Mouse (Mus musculus) erythroid progenitor cell, adult 5-6 weeks (primary cell): ENCODE data around the gene Stk24. TPM values are rescaled to one million over a fixed set of nuclear protein-coding genes. Genes with fewer than 3 reads are reported as not detected.

Experiments
- ATAC-seq: replicated peaks from 2 replicates; pipeline ENCODE4 v1.8.0; 2016; ENCODE audit warnings: moderate number of reproducible peaks, mild to moderate bottlenecking, moderate TSS enrichment, inconsistent platforms; ENCODE audit not compliant: poor library complexity, low FRiP score, severe bottlenecking
- total RNA-seq, 2 experiments: library from RNA; stranded (forward) in 1 of 2; stranded (reverse) in 1 of 2; fragments of 150-400 nt in 1 of 2; fragments of 186-747, 209-891 nt in 1 of 2; gene quantifications; 2 replicates each; pipeline versions ENCODE4 v1.2.3 to v1.2.4; 2015 to 2017; ENCODE audit warnings: low replicate concordance in 2 of 2

The Stk24 gene
- total RNA-seq, 2 experiments from 2014 or later = 62.0 to 101 TPM

- ATAC-seq = no peak
Measured at GRCm38 (mm10) chr14:121280601-121281335, 99.0 kb downstream of the Stk24 start.

GRCm38 (mm10) chr14:121279106-121279505, 100.7 kb downstream of the Stk24 start:
- peak; percentile 57 for ATAC-seq

- ATAC-seq = no peak
Measured at GRCm38 (mm10) chr14:121276016-121276415, 103.8 kb downstream of the Stk24 start.

GRCm38 (mm10) chr14:121274985-121275384, 104.8 kb downstream of the Stk24 start:
- no peak for ATAC-seq

- no peak for ATAC-seq
Measured at GRCm38 (mm10) chr14:121270490-121270889, 109.3 kb downstream of the Stk24 start.

GRCm38 (mm10) chr14:121267801-121268200, 112.0 kb downstream of the Stk24 start:
- no peak for ATAC-seq

- ATAC-seq = no peak
Measured at GRCm38 (mm10) chr14:121264453-121264852, 115.4 kb downstream of the Stk24 start.

- ATAC-seq = no peak
Measured at GRCm38 (mm10) chr14:121263912-121264311, 115.9 kb downstream of the Stk24 start.

- no peak for ATAC-seq
Measured at GRCm38 (mm10) chr14:121262606-121263005, 117.2 kb downstream of the Stk24 start.

GRCm38 (mm10) chr14:121261229-121261879, 118.5 kb downstream of the Stk24 start:
- no peak for ATAC-seq

GRCm38 (mm10) chr14:121259789-121260188, 120.0 kb downstream of the Stk24 start:
- ATAC-seq = 0 out of 2 replicates have a peak, but pooled peaks have one; percentile 12

GRCm38 (mm10) chr14:121259332-121259731, 120.5 kb downstream of the Stk24 start:
- ATAC-seq = no peak

GRCm38 (mm10) chr14:121256896-121257295, 122.9 kb downstream of the Stk24 start:
- ATAC-seq = no peak

- no peak for ATAC-seq
Measured at GRCm38 (mm10) chr14:121255469-121255868, 124.3 kb downstream of the Stk24 start.

GRCm38 (mm10) chr14:121254869-121255268, 124.9 kb downstream of the Stk24 start:
- no peak for ATAC-seq

GRCm38 (mm10) chr14:121252542-121252941, 127.3 kb downstream of the Stk24 start:
- no peak for ATAC-seq

- ATAC-seq = no peak
Measured at GRCm38 (mm10) chr14:121251708-121252107, 128.1 kb downstream of the Stk24 start.

- ATAC-seq = no peak
Measured at GRCm38 (mm10) chr14:121251099-121251498, 128.7 kb downstream of the Stk24 start.

GRCm38 (mm10) chr14:121248346-121248745, 131.5 kb downstream of the Stk24 start:
- ATAC-seq = no peak

- ATAC-seq = no peak
Measured at GRCm38 (mm10) chr14:121247287-121247686, 132.5 kb downstream of the Stk24 start.

- ATAC-seq = no peak
Measured at GRCm38 (mm10) chr14:121246048-121246731, 133.6 kb downstream of the Stk24 start.
